Mouse (Mus musculus) kidney, adult 2 months (tissue): ENCODE measurements around the gene Myadml2. TPM values are rescaled to one million over a fixed set of nuclear protein-coding genes. Genes with fewer than 3 reads are reported as not detected.
A peak's percentile ranks its signal among the peaks of the same experiment; 100 is the strongest.

Source experiments
- DNase-seq: peaks from one replicate; pipeline ENCODE4 v3.0.0; 2021
- H3K27ac ChIP-seq: fragments of 200-500 bp; 2 replicates; pipeline ENCODE4 v1.5.1; 2012; ENCODE audit warnings: low read depth, low read length, control low read depth, inconsistent platforms; ENCODE audit not compliant: insufficient read depth
- H3K27me3 ChIP-seq: fragments of 200-500 bp; replicated peaks from 2 replicates; pipeline ENCODE4 v1.6.1; 2012; ENCODE audit warnings: mild to moderate bottlenecking, moderate library complexity, low read length, inconsistent platforms; ENCODE audit not compliant: control insufficient read depth, insufficient read depth
- H3K36me3 ChIP-seq: fragments of 200-500 bp; 2 replicates; pipeline ENCODE4 v1.6.1; 2012; ENCODE audit warnings: mild to moderate bottlenecking, moderate library complexity, low read length, inconsistent platforms; ENCODE audit not compliant: control insufficient read depth, insufficient read depth
- H3K4me1 ChIP-seq: fragments of 200-500 bp; 2 replicates; pipeline ENCODE4 v1.6.1; 2011; ENCODE audit warnings: low read length; ENCODE audit not compliant: control insufficient read depth, insufficient read depth
- H3K4me3 ChIP-seq: fragments of 200-500 bp; 2 replicates; pipeline ENCODE4 v1.5.1; 2011; ENCODE audit warnings: mild to moderate bottlenecking, low read depth, low read length, control low read depth; ENCODE audit not compliant: insufficient read depth
- CTCF ChIP-seq: fragments of 200-500 bp; conservative IDR thresholded peaks from 2 replicates; pipeline ENCODE4 v1.5.1; 2011; ENCODE audit warnings: low read depth, mild to moderate bottlenecking, control low read depth, low read length, moderate library complexity, mixed read lengths; ENCODE audit not compliant: insufficient read depth, insufficient read length
- POLR2A ChIP-seq: fragments of 200-500 bp; IDR thresholded peaks from one replicate; pipeline ENCODE4 v1.6.1; 2011; ENCODE audit warnings: low read depth, low read length, control low read depth
- WGBS: fragments of 180-500 bp; shearing (Covaris S2); methylation state at CpG from one replicate; pipeline ENCODE4 v1.1.7; 2018; 5-methylcytosine and 5-hydroxymethylcytosine counted together
- polyA plus RNA-seq: library from polyadenylated mRNA; depleted of rRNA; stranded (reverse); fragments of >200 nt; gene quantifications from 2 replicates; pipeline ENCODE4 v1.2.3, GENCODE M21; 2012; rRNA removed

Myadml2 gene
- polyA plus RNA-seq, 1 experiment = 1.0 TPM

- 3% methylated on average over 98 of the region's 99 CpGs for WGBS
- peaks cover 16% of the 10 kb centered on the region for H3K4me1 ChIP-seq
- peak overlapping the region; percentile 55 for H3K4me3 ChIP-seq
- peaks cover 4% of the 10 kb centered on the region; the same call in 1 of the 2 replicates for H3K36me3 ChIP-seq
- no peak for TF ChIP-seq POLR2A
- TF ChIP-seq CTCF = no peak
- H3K27ac ChIP-seq = no peak overlapping the region; the same call in 1 of the 2 replicates
- H3K27me3 ChIP-seq = no peaks in the 10 kb centered on the region
- peak; percentile 50 for DNase-seq
Observed at GRCm38 (mm10) chr11:120597240-120598235, 50.4 kb downstream of the Myadml2 start.

Other genes starting within 250 kb of the Myadml2 start
- 39.5 and 45.4 TPM in 2 replicates for gene Nploc4, start 210.4 kb downstream of the Myadml2 start, polyA plus RNA-seq
- 0.05 and 0.48 TPM in 2 replicates for gene Tspan10, start 205.5 kb downstream of the Myadml2 start, polyA plus RNA-seq
- gene Pde6g, start 194.7 kb downstream of the Myadml2 start, polyA plus RNA-seq = 1.8 TPM in 2 replicates
- gene Oxld1, start 190.1 kb downstream of the Myadml2 start, polyA plus RNA-seq = 48.6 and 49.3 TPM in 2 replicates
- gene Ccdc137, start 190.0 kb downstream of the Myadml2 start, polyA plus RNA-seq = 14.8 and 15.1 TPM in 2 replicates
- gene Arl16, start 180.6 kb downstream of the Myadml2 start, polyA plus RNA-seq = 21.1 and 23.8 TPM in 2 replicates
- 282 and 300 TPM in 2 replicates for gene Mrpl12, start 163.5 kb downstream of the Myadml2 start, polyA plus RNA-seq
- 751 and 939 TPM in 2 replicates for gene Slc25a10, start 156.3 kb downstream of the Myadml2 start, polyA plus RNA-seq
- gene Gcgr, start 117.5 kb downstream of the Myadml2 start, polyA plus RNA-seq = 52.8 and 77.3 TPM in 2 replicates
- gene Mcrip1, start 98.4 kb downstream of the Myadml2 start, polyA plus RNA-seq = 129 and 131 TPM in 2 replicates
- gene Ppp1r27, start 97.0 kb downstream of the Myadml2 start, polyA plus RNA-seq = 9.5 TPM in 1 of 2 replicates, not detected in the other
- gene P4hb, start 74.9 kb downstream of the Myadml2 start, polyA plus RNA-seq = 323 and 342 TPM in 2 replicates
- gene Arhgdia, start 66.5 kb downstream of the Myadml2 start, polyA plus RNA-seq = 543 and 613 TPM in 2 replicates
- gene Alyref, start 49.8 kb downstream of the Myadml2 start, polyA plus RNA-seq = 18.8 and 29.0 TPM in 2 replicates
- 137 and 143 TPM in 2 replicates for gene Anapc11, start 49.7 kb downstream of the Myadml2 start, polyA plus RNA-seq
- 7.7 and 12.9 TPM in 2 replicates for gene Npb, start 39.7 kb downstream of the Myadml2 start, polyA plus RNA-seq
- gene Pcyt2, start 30.2 kb downstream of the Myadml2 start, polyA plus RNA-seq = 432 and 566 TPM in 2 replicates
- 72.2 and 76.8 TPM in 2 replicates for gene Sirt7, start 22.9 kb downstream of the Myadml2 start, polyA plus RNA-seq
- gene Mafg, start 14.6 kb downstream of the Myadml2 start, polyA plus RNA-seq = 62.2 and 66.1 TPM in 2 replicates
- gene Pycr1, start 4.4 kb downstream of the Myadml2 start, polyA plus RNA-seq = 1.0 and 1.5 TPM in 2 replicates
- 25.5 and 26.1 TPM in 2 replicates for gene Notum, start 13.0 kb upstream of the Myadml2 start, polyA plus RNA-seq
- gene Aspscr1, start 24.8 kb upstream of the Myadml2 start, polyA plus RNA-seq = 105 and 106 TPM in 2 replicates
- 157 and 166 TPM in 2 replicates for gene Cenpx, start 65.6 kb upstream of the Myadml2 start, polyA plus RNA-seq
- 17.5 and 19.5 TPM in 2 replicates for gene Lrrc45, start 65.8 kb upstream of the Myadml2 start, polyA plus RNA-seq
- 14.5 and 17.0 TPM in 2 replicates for gene Rac3, start 73.3 kb upstream of the Myadml2 start, polyA plus RNA-seq
- gene Dcxr, start 79.1 kb upstream of the Myadml2 start, polyA plus RNA-seq = 910 and 990 TPM in 2 replicates
- gene Cbr2, start 84.0 kb upstream of the Myadml2 start, polyA plus RNA-seq = 31.3 and 45.3 TPM in 2 replicates
- 0.53 and 0.55 TPM in 2 replicates for gene Hmga1b, start 114.6 kb upstream of the Myadml2 start, polyA plus RNA-seq
- gene Rfng, start 136.0 kb upstream of the Myadml2 start, polyA plus RNA-seq = 69.0 and 80.5 TPM in 2 replicates
- 173 and 175 TPM in 2 replicates for gene Gps1, start 136.1 kb upstream of the Myadml2 start, polyA plus RNA-seq
- 42.3 and 42.6 TPM in 2 replicates for gene Dus1l, start 148.2 kb upstream of the Myadml2 start, polyA plus RNA-seq
- 936 and 1,244 TPM in 2 replicates for gene Fasn, start 176.4 kb upstream of the Myadml2 start, polyA plus RNA-seq